Mouse (Mus musculus) MEL (cell line): Measurements from ENCODE around the gene Alx3. TPM values are rescaled to one million over a fixed set of nuclear protein-coding genes. Genes with fewer than 3 reads are reported as not detected.

Source experiments
- DNase-seq: peaks from one replicate; pipeline ENCODE4 v3.0.0; 2011; ENCODE audit warnings: low read depth, low spot score
- H3K27ac ChIP-seq: 2 replicates; pipeline ENCODE4 v1.5.1; 2012; ENCODE audit warnings: low read depth, mild to moderate bottlenecking, control low read depth, low read length, moderate library complexity; ENCODE audit not compliant: control insufficient read depth
- H3K27me3 ChIP-seq, 2 experiments: fragments of 150-350 bp in 1 of 2; sonication (generic) in 1 of 2; 2 replicates each; pipeline ENCODE4 v1.6.1; 2012; ENCODE audit warnings: low read length in 2 of 2, mild to moderate bottlenecking in 2 of 2, improper control_type of control experiment in 1 of 2, moderate library complexity in 1 of 2; ENCODE audit not compliant: insufficient read depth in 2 of 2, control insufficient read depth in 1 of 2
- H3K36me3 ChIP-seq, 2 experiments: 2 replicates each; pipeline ENCODE4 v1.6.1; 2012 to 2014; ENCODE audit warnings: low read length in 2 of 2, improper control_type of control experiment in 1 of 2, inconsistent platforms in 1 of 2, mild to moderate bottlenecking in 1 of 2; ENCODE audit not compliant: insufficient read depth in 2 of 2, control insufficient read depth in 1 of 2
- H3K4me1 ChIP-seq, 2 experiments: fragments of 150-350 bp in 1 of 2; sonication (generic) in 1 of 2; 2 replicates each; pipeline ENCODE4 v1.6.1; 2012; ENCODE audit warnings: low read length in 2 of 2, improper control_type of control experiment in 1 of 2, mild to moderate bottlenecking in 1 of 2; ENCODE audit not compliant: insufficient read depth in 2 of 2, control insufficient read depth in 1 of 2
- H3K4me3 ChIP-seq, 2 experiments: fragments of 150-350 bp in 1 of 2; sonication (generic) in 1 of 2; 2 replicates each; pipeline ENCODE4 v1.5.1; 2012; ENCODE audit warnings: low read depth in 2 of 2, low read length in 2 of 2, mild to moderate bottlenecking in 2 of 2, moderate library complexity in 2 of 2, control low read depth in 1 of 2, improper control_type of control experiment in 1 of 2; ENCODE audit not compliant: control insufficient read depth in 1 of 2, insufficient read depth in 1 of 2
- H3K79me2 ChIP-seq: 2 replicates; pipeline ENCODE4 v1.6.1; 2012; ENCODE audit warnings: mild to moderate bottlenecking, low read length, moderate library complexity; ENCODE audit not compliant: control insufficient read depth, poor library complexity, insufficient read depth
- H3K9ac ChIP-seq: 2 replicates; pipeline ENCODE4 v1.6.1; 2012; ENCODE audit warnings: low read depth, mild to moderate bottlenecking, control low read depth, low read length, moderate library complexity; ENCODE audit not compliant: control insufficient read depth, poor library complexity, severe bottlenecking
- H3K9me3 ChIP-seq: fragments of 150-350 bp; sonication (generic); replicated peaks from 2 replicates; pipeline ENCODE4 v1.6.1; 2012; ENCODE audit warnings: mild to moderate bottlenecking, low read length, improper control_type of control experiment, moderate library complexity; ENCODE audit not compliant: insufficient read depth
- BHLHE40 ChIP-seq: IDR thresholded peaks from 2 replicates; pipeline ENCODE4 v1.6.1; 2012; ENCODE audit warnings: low read depth, mild to moderate bottlenecking, inconsistent platforms, low read length, improper control_type of control experiment, borderline replicate concordance
- CTCF ChIP-seq, 3 experiments: IDR thresholded peaks in 2 of 3; conservative IDR thresholded peaks in 1 of 3; 2 replicates each; pipeline ENCODE4 v1.5.1; 2011 to 2012; ENCODE audit warnings: low read length in 3 of 3, low read depth in 2 of 3, mild to moderate bottlenecking in 2 of 3, improper control_type of control experiment in 1 of 3, inconsistent platforms in 1 of 3, mixed read lengths in 1 of 3, moderate library complexity in 1 of 3; ENCODE audit not compliant: control insufficient read depth in 1 of 3, insufficient read depth in 1 of 3, poor library complexity in 1 of 3, severe bottlenecking in 1 of 3
- E2F4 ChIP-seq: IDR thresholded peaks from 2 replicates; pipeline ENCODE4 v1.6.1; 2011; ENCODE audit warnings: low read depth, low read length, improper control_type of control experiment, borderline replicate concordance
- EP300 ChIP-seq, 2 experiments: IDR thresholded peaks; 2 replicates each; pipeline ENCODE4 v1.6.1; 2011; ENCODE audit warnings: improper control_type of control experiment in 2 of 2, low read length in 2 of 2, low read depth in 1 of 2, mild to moderate bottlenecking in 1 of 2
- GABPA ChIP-seq: IDR thresholded peaks from 2 replicates; pipeline ENCODE4 v1.6.1; 2012; ENCODE audit warnings: low read depth, mild to moderate bottlenecking, inconsistent platforms, low read length, improper control_type of control experiment, moderate library complexity
- JUND ChIP-seq: IDR thresholded peaks from 2 replicates; pipeline ENCODE4 v1.6.1; 2011; ENCODE audit warnings: low read depth, mild to moderate bottlenecking, improper control_type of control experiment, low read length
- MXI1 ChIP-seq: IDR thresholded peaks from 2 replicates; pipeline ENCODE4 v1.6.1; 2011; ENCODE audit warnings: mild to moderate bottlenecking, low read depth, low read length, improper control_type of control experiment
- MYB ChIP-seq: IDR thresholded peaks from 2 replicates; pipeline ENCODE4 v1.6.1; 2011; ENCODE audit warnings: mild to moderate bottlenecking, low read depth, low read length, improper control_type of control experiment
- MYC ChIP-seq: IDR thresholded peaks from 2 replicates; pipeline ENCODE4 v1.6.1; 2011; ENCODE audit warnings: low read depth, mild to moderate bottlenecking, low read length, improper control_type of control experiment, moderate library complexity
- NELFE ChIP-seq: IDR thresholded peaks from 2 replicates; pipeline ENCODE4 v1.6.1; 2011; ENCODE audit warnings: low read depth, low read length, improper control_type of control experiment
- NRF1 ChIP-seq: IDR thresholded peaks from 2 replicates; pipeline ENCODE4 v1.6.1; 2014; ENCODE audit warnings: low read depth, mild to moderate bottlenecking, inconsistent platforms, low read length, improper control_type of control experiment, moderate library complexity; ENCODE audit not compliant: poor library complexity, insufficient read depth, severe bottlenecking
- POLR2A ChIP-seq, 2 experiments: IDR thresholded peaks; 2 replicates each; pipeline ENCODE4 v1.6.1; 2011 to 2012; ENCODE audit warnings: low read length in 2 of 2, mild to moderate bottlenecking in 2 of 2, control low read depth in 1 of 2, improper control_type of control experiment in 1 of 2, low read depth in 1 of 2, moderate library complexity in 1 of 2; ENCODE audit not compliant: control insufficient read depth in 1 of 2, insufficient read depth in 1 of 2, poor library complexity in 1 of 2
- POLR2AphosphoS5 ChIP-seq: IDR thresholded peaks from 2 replicates; pipeline ENCODE4 v1.6.1; 2012; ENCODE audit warnings: low read depth, borderline replicate concordance, mild to moderate bottlenecking, inconsistent platforms, low read length, moderate library complexity, mixed read lengths
- RAD21 ChIP-seq: IDR thresholded peaks from 2 replicates; pipeline ENCODE4 v1.6.1; 2011; ENCODE audit warnings: mild to moderate bottlenecking, low read depth, low read length, improper control_type of control experiment
- RCOR1 ChIP-seq: IDR thresholded peaks from 2 replicates; pipeline ENCODE4 v1.6.1; 2012; ENCODE audit warnings: low read depth, mild to moderate bottlenecking, inconsistent platforms, low read length, improper control_type of control experiment
- SIN3A ChIP-seq: IDR thresholded peaks from 2 replicates; pipeline ENCODE4 v1.6.1; 2012; ENCODE audit warnings: low read length, improper control_type of control experiment, inconsistent platforms
- SMC3 ChIP-seq: IDR thresholded peaks from 2 replicates; pipeline ENCODE4 v1.6.1; 2011; ENCODE audit warnings: low read depth, low read length, improper control_type of control experiment
- TAL1 ChIP-seq: IDR thresholded peaks from 2 replicates; pipeline ENCODE4 v1.6.1; 2012; ENCODE audit warnings: mild to moderate bottlenecking, inconsistent platforms, low read length, moderate library complexity, mixed read lengths
- TCF12 ChIP-seq: IDR thresholded peaks from 2 replicates; pipeline ENCODE4 v1.6.1; 2014; ENCODE audit warnings: low read depth, mild to moderate bottlenecking, inconsistent platforms, low read length, improper control_type of control experiment, moderate library complexity
- UBTF ChIP-seq: IDR thresholded peaks from 2 replicates; pipeline ENCODE4 v1.6.1; 2012; ENCODE audit warnings: low read depth, mild to moderate bottlenecking, inconsistent platforms, low read length, improper control_type of control experiment, moderate library complexity, borderline replicate concordance; ENCODE audit not compliant: insufficient read depth
- USF1 ChIP-seq: IDR thresholded peaks from 2 replicates; pipeline ENCODE4 v1.6.1; 2014; ENCODE audit warnings: low read depth, mild to moderate bottlenecking, inconsistent platforms, low read length, improper control_type of control experiment, moderate library complexity
- USF2 ChIP-seq, 2 experiments: IDR thresholded peaks; 2 replicates each; pipeline ENCODE4 v1.6.1; 2011 to 2012; ENCODE audit warnings: improper control_type of control experiment in 2 of 2, low read length in 2 of 2, borderline replicate concordance in 1 of 2, inconsistent platforms in 1 of 2, low read depth in 1 of 2, mild to moderate bottlenecking in 1 of 2; ENCODE audit not compliant: insufficient read depth in 1 of 2
- ZC3H11A ChIP-seq: IDR thresholded peaks from 2 replicates; pipeline ENCODE4 v1.6.1; 2012; ENCODE audit warnings: low read depth, mild to moderate bottlenecking, inconsistent platforms, low read length, improper control_type of control experiment
- ZKSCAN1 ChIP-seq: IDR thresholded peaks from 2 replicates; pipeline ENCODE4 v1.6.1; 2012; ENCODE audit warnings: low read depth, mild to moderate bottlenecking, inconsistent platforms, low read length, improper control_type of control experiment, moderate library complexity
- ZMIZ1 ChIP-seq: IDR thresholded peaks from 2 replicates; pipeline ENCODE4 v1.6.1; 2012; ENCODE audit warnings: low read depth, mild to moderate bottlenecking, inconsistent platforms, low read length, improper control_type of control experiment, moderate library complexity
- ZNF384 ChIP-seq: IDR thresholded peaks from 2 replicates; pipeline ENCODE4 v1.6.1; 2012; ENCODE audit warnings: low read depth, mild to moderate bottlenecking, inconsistent platforms, low read length, improper control_type of control experiment
- polyA plus RNA-seq, 2 experiments: library from polyadenylated mRNA; stranded (reverse) in 1 of 2; unstranded in 1 of 2; fragments of >175 nt in 1 of 2; fragments of >200 nt in 1 of 2; gene quantifications; 2 replicates each; pipeline versions ENCODE4 v1.2.1 to v1.2.4; 2012; ENCODE audit warnings: low replicate concordance in 2 of 2, low read depth in 1 of 2; ENCODE audit not compliant: insufficient read length in 2 of 2, insufficient read depth in 1 of 2, missing spikeins in 1 of 2
- total RNA-seq: library from RNA; depleted of rRNA; stranded (reverse); fragments of 300-350 nt; gene quantifications from 2 replicates; pipeline ENCODE4 v1.2.3, GENCODE M21; 2012

Alx3 gene
- total and polyA plus RNA-seq, 3 experiments = not detected

GRCm38 (mm10) chr3:107617800-107618199 lies 23.0 kb downstream of the Alx3 start:
- Histone ChIP-seq H3K9me3 (no peaks in the 10 kb centered on the region), H3K4me3 (no peak overlapping the region), H3K27ac (no peak overlapping the region), H3K27me3 (no peaks in the 10 kb centered on the region), H3K9ac (no peak overlapping the region), H3K36me3 (peaks cover 0 to 5% of the 10 kb centered on the region in 2 experiments; a peak in 2 of 4 replicates), H3K4me1 (no peaks in the 10 kb centered on the region), H3K79me2 (no peaks in the 10 kb centered on the region)
- DNase-seq = no peak
- TF ChIP-seq BHLHE40 (no peak), USF1 (no peak), ZNF384 (no peak), NRF1 (no peak), GABPA (no peak), USF2 (IDR thresholded peaks at IDR 0.05; ENCODE audit: borderline replicate concordance in 1 of 2, insufficient read depth in 1 of 2, low read depth in 1 of 2, low read length in 2 of 2) (no peak), MYB (no peak), TAL1 (no peak), NELFE (no peak), RCOR1 (no peak), POLR2A (IDR thresholded peaks at IDR 0.05; ENCODE audit: control insufficient read depth in 1 of 2, insufficient read depth in 1 of 2, low read depth in 1 of 2, low read length in 2 of 2, poor library complexity in 1 of 2) (no peak), ZMIZ1 (no peak), SIN3A (no peak), UBTF (no peak), E2F4 (no peak), RAD21 (no peak), POLR2AphosphoS5 (no peak), ZC3H11A (no peak), CTCF (IDR thresholded peaks at IDR 0.05 in 2 of 3, conservative IDR thresholded peaks at IDR 0.05 in 1 of 3; ENCODE audit: control insufficient read depth in 1 of 3, insufficient read depth in 1 of 3, low read depth in 2 of 3, low read length in 3 of 3, poor library complexity in 1 of 3, severe bottlenecking in 1 of 3) (no peak)

GRCm38 (mm10) chr3:107619911-107620310 lies 25.1 kb downstream of the Alx3 start:
- no peaks in the 10 kb centered on the region for H3K27me3 ChIP-seq
- TF ChIP-seq EP300 (IDR thresholded peaks at IDR 0.05; ENCODE audit: low read depth in 1 of 2, low read length in 2 of 2) (no peak), ZMIZ1 (no peak), ZKSCAN1 (no peak), TCF12 (no peak), GABPA (no peak), JUND (no peak), MYC (no peak), MXI1 (no peak), CTCF (IDR thresholded peaks at IDR 0.05 in 2 of 3, conservative IDR thresholded peaks at IDR 0.05 in 1 of 3; ENCODE audit: control insufficient read depth in 1 of 3, insufficient read depth in 1 of 3, low read depth in 2 of 3, low read length in 3 of 3, poor library complexity in 1 of 3, severe bottlenecking in 1 of 3) (no peak), NELFE (no peak), ZNF384 (no peak), E2F4 (no peak), SMC3 (no peak), NRF1 (no peak), ZC3H11A (no peak)
- no peaks in the 10 kb centered on the region for H3K79me2 ChIP-seq
- no peak overlapping the region for H3K4me3 ChIP-seq
- no peaks in the 10 kb centered on the region for H3K4me1 ChIP-seq
- H3K27ac ChIP-seq = no peak overlapping the region
- DNase-seq = no peak
- H3K9me3 ChIP-seq = no peaks in the 10 kb centered on the region
- peaks cover 0 to 7% of the 10 kb centered on the region in 2 experiments; a peak in 2 of 4 replicates for H3K36me3 ChIP-seq
- no peak overlapping the region for H3K9ac ChIP-seq
